Mouse (Mus musculus) testis, postnatal 14 days (tissue): ENCODE data around the gene Elk3.

Source experiments
- DNase-seq: peaks from one replicate; pipeline ENCODE4 v3.0.0; 2021; ENCODE audit warnings: low spot score

Gene Elk3

GRCm38 (mm10) chr10:93331543-93331942 is 20.6 kb upstream of the Elk3 start:
- no peak for DNase-seq

DNA sequence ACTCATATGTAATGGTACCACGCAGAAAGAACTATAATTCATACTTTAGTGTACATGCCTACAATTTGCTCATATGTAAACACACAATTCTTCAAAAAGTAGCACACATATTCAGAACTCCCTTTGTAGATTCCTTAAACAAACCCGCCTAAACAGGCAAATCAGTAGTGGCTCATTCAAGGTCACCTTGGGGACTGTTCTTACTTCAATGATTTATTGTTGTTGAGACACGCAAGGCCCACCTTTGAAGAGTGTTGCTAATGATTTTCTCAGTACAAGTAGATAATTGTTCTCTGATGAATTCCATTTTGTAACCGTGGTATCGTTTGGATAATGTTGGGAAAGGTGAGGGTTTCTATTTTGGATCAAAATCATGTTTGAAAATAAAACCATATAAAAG is 17.4 kb upstream of the Elk3 start:
- no peak for DNase-seq

GRCm38 (mm10) chr10:93327187-93327586 is 16.3 kb upstream of the Elk3 start:
- DNase-seq: no peak

GRCm38 (mm10) chr10:93326741-93327100 is 15.8 kb upstream of the Elk3 start:
- DNase-seq: no peak

DNA sequence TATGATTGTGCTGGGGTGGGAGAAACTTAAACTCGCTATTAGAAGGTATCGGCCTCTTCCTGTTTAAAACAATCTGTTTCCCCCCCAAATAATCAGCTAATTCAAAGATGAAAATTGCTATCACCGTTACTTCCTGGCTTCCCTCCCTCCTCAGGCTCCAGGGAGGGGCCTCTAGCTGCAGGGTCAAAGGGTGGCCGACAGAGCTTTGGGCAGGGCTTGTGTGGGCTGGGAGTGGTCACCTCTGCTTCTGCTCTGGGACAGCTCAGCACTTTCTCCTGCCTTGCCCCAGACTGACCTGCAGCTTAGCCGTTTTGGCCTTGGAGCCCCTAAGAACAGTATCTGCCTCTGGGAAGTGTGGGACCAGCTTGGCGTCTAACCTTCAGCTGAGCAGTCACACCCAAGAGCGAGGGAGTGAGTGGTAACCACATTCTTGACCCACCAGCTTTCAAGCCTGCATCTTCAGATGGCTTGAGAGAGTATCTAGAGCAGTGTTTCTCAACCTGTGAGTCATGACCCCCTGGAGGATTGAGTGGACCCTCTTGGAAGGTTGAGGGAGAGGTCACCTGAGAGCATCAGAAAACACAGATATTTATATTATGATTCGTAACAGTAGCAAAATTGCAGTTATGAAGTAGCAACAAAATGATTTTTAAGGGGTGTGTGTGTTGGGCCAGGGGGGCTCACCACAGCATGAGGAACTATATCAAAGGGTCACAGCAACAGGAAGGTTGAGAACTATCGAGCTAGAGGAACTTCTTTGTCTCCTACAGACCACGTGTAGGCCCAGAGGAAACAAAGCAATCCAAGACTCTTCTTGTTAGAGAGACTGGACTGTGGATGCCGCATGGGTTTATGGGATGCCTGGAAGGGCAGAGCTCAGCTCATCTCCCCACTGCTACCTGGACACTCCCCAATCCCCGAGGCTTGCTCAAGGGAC is 15.1 kb upstream of the Elk3 start:
- no peak for DNase-seq

GRCm38 (mm10) chr10:93325369-93325768 is 14.4 kb upstream of the Elk3 start:
- DNase-seq: no peak

GRCm38 (mm10) chr10:93324438-93324837 is 13.5 kb upstream of the Elk3 start:
- no peak for DNase-seq

GRCm38 (mm10) chr10:93323659-93324058 is 12.7 kb upstream of the Elk3 start:
- no peak for DNase-seq

- DNase-seq: no peak
These were observed 10.8 kb upstream of the Elk3 start for GRCm38 (mm10) chr10:93321763-93322162.

GRCm38 (mm10) chr10:93320148-93320547 is 9.2 kb upstream of the Elk3 start:
- no peak for DNase-seq

DNA sequence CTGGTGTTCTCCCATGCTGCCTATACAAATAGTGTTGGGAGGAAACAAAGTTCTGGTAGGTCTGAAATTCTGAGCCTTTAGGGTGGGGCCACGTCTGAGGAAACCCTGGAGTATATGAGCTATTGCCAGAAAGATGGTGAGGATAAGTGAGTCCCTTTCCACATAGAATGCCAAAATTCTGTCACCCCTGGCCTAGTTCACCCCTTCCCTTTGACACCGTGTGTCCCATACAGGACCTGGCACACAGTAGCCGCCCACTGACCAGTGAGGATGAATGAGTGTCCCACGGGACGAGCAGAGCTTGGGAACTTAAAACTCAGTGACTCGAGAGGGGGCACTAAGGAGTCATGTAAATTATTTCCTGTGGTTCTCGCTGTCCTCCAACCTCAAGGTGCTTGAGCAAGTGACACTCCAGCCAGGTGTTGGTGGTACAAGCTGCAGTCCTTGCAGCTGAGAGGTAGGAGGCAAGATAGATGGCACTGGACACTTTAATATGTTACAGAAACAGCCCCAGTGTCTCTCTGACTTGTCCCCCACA is 8.7 kb upstream of the Elk3 start:
- no peak for DNase-seq

DNA sequence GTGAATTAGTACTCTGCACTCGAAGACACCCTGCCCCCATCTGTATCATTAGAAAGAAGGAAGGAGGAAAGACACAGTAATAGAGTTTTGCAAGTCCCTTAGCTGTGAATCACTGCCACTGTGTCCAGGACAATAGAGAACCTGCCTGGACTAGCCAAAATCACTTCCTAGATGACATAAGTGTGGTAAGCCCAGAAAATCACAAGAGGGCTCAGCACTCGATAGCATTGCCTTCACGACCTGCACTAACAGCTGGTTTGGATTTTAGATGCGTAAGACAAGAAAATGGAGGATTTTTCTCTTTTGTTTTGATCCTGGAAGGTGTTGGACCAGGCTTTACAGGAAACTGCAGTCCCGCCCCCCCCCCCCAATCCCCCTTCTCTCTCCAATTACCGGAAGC is 6.0 kb upstream of the Elk3 start:
- no peak for DNase-seq

- DNase-seq: no peak
These were observed 641 bp upstream of the Elk3 start for GRCm38 (mm10) chr10:93311576-93311975.

- no peak for DNase-seq
These were observed 857 bp downstream of the Elk3 start for GRCm38 (mm10) chr10:93309934-93310621.

DNA sequence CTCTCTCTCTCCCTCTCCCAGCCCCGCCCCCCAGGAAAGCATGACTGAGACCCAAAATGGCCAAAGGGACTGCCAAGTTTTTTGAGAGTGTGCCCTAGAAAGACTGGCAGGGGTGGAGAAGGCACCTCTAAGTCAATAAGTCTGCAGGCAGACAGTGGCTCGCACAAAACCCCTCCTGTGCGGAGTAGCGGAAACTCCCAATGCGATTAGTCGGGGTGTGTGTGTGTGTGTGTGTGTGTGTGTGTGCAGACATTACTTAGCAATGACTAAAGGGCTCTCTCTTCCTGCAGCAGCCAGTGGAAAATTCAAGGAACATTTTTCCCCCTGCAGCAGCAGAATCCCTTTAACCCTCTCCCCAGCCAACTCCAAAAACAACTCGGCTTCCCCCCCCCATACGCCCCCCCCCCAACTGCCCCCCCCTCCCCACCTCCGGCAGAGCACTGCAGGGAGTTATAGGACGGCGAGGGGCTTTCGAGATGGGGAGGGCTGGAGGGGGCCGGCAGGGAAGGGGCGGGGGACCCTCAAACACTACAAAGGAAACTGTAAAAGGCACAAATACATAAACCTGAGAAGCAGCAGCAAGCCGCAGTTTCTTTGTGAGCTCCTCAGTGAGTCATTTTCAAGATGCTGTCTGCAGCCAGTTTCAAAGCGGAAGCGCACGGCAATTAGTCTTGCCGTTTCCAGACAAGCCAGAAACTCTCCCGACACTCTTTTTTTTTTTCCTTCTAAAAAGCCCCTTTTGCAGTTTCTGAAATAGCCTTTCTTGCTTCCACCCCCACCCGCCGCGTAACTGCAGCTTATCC is 1.6 kb downstream of the Elk3 start:
- DNase-seq: no peak

DNA sequence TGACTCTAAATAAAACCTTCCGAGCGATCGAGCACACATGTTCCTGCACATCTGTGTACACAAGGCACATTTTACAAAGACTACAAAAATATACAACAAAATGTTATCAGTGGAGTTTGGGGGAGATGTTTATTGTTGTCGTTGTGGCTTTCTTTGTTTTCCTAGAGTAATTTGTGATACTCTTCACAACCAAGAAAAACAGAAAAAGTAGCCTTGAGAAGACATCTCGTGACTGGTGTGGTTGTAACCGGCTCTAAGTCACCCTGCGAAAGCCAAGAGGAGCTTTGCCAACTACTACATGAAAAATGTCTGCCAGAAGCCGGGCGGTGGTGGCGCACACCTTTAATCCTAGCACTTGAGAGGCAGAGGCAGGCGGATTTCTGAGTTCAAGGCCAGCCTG is 4.6 kb downstream of the Elk3 start:
- no peak for DNase-seq

GRCm38 (mm10) chr10:93305946-93306345 is 5.0 kb downstream of the Elk3 start:
- no peak for DNase-seq

DNA sequence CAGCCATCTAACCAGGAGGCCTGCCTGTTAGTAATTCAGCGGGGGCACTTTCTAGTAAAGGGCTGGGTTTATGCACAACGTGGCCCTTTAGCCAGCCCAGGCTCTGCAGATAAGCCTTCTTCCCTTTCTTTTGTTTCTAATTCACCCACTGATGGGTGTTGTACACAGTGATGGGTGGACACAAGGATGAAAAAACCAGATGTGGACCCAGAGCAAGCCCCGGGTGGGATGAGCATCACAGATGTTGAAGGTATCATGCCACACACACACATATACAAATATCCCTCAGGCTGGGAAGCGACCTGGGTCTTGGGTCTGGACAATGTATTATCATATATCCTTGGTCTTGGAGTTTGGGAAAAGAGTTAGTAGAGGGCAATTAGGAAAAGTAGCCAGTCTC is 7.7 kb downstream of the Elk3 start:
- DNase-seq: no peak

DNA sequence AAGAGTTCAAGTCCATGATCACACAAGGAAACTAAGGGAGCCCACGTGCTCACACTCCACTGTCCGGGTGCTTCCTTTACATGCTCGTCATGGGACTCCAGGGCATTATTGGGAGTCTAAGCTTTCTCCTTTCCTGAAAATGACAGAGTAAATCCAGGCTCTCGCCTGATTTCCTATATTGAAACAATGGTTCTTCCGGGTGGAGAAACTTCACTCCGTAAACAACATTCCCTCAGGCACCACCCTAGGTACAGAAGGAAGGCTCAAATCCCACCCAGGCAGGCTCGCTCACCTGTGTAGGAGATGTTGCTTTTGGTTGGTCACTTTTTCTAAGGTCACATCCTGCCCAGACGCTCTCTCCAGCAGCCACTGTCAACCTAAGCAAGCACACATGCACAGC is 9.1 kb downstream of the Elk3 start:
- DNase-seq: no peak

- DNase-seq: no peak
These were observed 12.7 kb downstream of the Elk3 start for GRCm38 (mm10) chr10:93298208-93298607.

GRCm38 (mm10) chr10:93297774-93298173 is 13.2 kb downstream of the Elk3 start:
- DNase-seq: no peak

DNA sequence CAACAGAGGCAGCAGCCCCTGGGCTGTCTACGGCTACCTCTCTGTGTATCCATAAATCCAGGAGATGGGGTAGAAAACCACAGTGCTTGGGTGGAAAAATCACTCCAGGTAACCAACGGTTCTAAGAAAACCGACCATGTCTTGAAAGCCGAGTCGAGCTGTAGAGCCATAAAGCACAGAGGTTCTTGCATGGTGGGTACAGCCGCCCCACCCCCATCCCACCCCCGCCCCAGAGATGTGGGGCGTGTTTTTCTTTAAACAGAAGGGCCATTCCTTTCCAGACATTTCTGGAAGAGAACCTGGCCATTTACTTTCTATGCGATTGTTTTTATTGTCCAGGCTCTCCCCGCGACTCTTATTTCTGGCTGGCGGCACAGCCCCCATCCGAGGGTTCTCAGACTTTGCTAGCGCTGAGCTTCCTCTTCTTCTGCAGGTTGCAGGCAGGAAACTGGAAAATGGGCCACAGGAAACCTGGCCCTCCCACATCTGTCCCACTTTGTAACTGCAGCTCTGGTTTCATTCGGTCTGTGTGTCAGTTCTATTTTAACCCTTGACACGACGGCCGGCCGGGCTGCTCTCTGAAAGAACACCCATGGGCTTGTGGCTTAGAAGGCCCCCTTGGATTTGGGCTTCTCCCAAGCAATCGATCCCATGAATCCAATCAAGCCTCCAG is 16.3 kb downstream of the Elk3 start:
- no peak for DNase-seq
